Mouse (Mus musculus): ENCODE data around the gene Tacstd2.

DNA sequence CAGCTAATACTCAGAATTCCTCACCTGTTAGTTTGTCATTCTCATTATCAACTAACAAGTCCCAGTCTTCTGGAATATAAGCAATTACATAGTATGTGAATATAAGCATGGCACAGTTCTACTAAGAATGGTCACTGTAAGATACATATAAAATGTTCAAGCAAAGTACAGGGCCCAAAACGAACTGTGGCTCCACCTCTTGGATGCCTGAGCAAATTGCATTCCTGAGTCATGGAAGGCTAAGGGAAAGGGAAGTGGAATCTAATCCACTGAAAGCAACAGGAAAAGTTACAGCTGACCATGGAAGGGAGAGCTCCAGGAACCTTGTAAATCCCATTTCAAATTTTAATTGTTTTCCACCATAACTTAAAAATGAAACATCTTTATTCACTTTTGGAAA, 14.0 kb upstream of the Tacstd2 start:
- TF ChIP-seq CTCF (IDR thresholded peaks at IDR 0.05; ENCODE audit: low read depth) (peak; percentile 70), EP300 (optimal IDR thresholded peaks at IDR 0.05) (no peak)
